Mouse (Mus musculus): ENCODE results near the gene H2al1e. TPM values are rescaled to one million over a fixed set of nuclear protein-coding genes. Genes with fewer than 3 reads are reported as not detected.
"Not testable (repeated sequence)": the region's sequence is repeated elsewhere in the genome, so short reads cannot be mapped to it uniquely, and the experiment has no call there.

H2al1e gene
- not detected for total RNA-seq (2021)
- long read RNA-seq, experiment 1: 0 reads
- long read RNA-seq, experiment 2: 0 reads

DNA sequence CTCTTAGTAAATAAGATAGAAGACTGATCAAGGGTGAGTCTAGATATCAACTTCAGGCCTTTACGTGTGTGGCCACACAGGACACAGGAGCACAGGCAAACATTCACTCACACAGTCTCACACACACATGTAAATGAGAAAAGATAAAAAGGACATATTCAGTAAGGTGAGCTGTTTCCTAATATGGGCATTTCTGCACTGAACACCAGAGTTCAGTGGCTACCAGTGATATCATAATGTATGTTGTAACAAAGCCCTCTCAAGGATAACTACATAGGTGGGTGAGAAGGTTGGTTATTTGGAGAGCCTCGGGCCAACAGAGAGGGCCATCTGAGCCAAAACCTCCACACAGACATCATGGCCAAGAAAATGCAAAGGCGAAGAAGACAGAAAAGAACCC lies at the start of gene H2al1e:
Gene H2al1e (plus strand): TSS at position 301 of the 400 bp plus-strand sequence.
- intact Hi-C loops (cut with DNase I; ENCODE audit: low total_unique reads); DNase-seq: not testable (repeated sequence)

DNA sequence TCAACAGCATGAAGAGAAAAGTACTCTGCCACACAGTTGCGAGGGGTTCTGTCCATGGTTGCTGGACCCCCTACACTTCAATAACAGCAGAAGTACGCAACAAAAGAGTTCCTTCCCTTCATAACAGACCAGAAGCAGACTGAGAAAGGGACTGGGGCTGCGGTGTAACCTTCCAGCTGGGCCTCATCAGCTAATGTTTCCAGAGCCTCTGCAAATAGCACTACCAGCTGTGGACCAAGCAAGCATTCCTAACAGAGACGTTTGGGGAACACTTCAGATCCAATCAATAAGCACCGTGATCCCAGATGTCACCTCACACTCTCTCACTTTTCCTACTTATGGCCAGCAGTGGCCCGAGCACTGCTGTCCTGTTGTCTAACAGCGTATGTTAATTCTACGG lies 46.8 kb upstream of the H2al1e start:
- intact Hi-C loops (cut with DNase I; ENCODE audit: low total_unique reads): no loop called here
- no peak for DNase-seq

- DNase-seq: peak; percentile 42
- intact Hi-C loops (cut with DNase I; ENCODE audit: low total_unique reads): no loop called here
Measured at GRCm38 (mm10) chrX:11267791-11268190, 43.9 kb upstream of the H2al1e start.

GRCm38 (mm10) chrX:11269074-11269473 lies 42.7 kb upstream of the H2al1e start:
- no peak for DNase-seq
- intact Hi-C loops (cut with DNase I; ENCODE audit: low total_unique reads): no loop called here

DNA sequence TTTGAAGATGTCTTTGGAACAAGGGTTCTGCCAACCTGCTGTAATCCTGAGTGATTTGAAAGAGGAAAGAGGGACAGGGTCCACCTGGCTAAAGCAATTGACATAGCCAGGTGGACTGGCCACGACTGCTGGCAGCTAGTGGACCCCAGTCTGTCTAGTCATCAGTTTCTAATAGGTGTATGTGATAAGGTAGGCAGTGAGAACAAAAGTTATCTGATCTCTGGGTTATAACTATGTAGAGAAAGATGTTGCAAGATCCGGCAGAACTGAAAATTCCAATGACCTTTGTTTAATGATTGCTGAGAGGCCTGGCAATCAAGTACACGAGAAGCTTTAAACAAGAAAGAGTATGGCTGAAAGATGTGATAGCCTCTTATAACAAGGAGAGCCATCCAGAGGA lies 38.5 kb upstream of the H2al1e start:
- DNase-seq: no peak
- intact Hi-C loops (cut with DNase I; ENCODE audit: low total_unique reads): no loop called here

DNA sequence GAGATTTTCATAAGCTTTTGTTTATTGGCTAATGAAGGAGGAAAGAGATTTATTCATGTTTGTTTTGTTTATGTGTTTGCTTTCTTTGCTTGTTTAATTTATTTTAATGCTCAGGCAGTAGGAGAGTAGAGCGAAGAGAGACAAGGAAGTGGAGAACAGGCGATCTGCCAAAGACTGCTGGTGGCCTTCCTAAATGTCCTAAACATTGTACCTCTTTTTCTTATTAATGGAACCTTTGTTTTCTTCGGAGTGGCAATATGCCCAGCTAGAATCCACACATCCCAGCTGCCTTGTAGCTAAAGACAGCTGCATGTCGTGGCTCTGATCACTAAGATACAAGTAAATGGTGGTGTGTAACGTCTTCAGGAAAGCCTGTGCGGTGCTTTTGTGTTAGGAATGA lies 34.7 kb upstream of the H2al1e start:
- intact Hi-C loops (cut with DNase I; ENCODE audit: low total_unique reads): no loop called here
- no peak for DNase-seq

DNA sequence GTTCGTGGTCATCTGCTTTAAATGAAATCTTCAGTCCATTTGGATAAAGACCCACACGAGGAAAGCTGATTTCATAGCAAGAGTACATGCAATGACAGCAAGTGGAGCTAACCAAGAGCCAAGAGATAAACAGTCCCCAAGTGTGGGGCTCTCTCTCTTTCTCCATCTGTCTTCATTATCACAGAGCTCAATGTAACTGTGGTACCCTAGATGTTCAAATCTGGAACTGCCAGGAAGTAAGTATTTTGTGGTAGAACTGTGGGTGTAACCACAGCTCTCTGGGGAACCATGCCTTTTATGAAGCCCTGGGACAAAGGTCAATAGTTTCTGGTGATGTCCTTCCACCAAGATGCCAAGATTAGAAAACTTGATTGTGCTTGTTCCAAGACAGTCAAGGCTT lies 31.0 kb upstream of the H2al1e start:
- intact Hi-C loops (cut with DNase I; ENCODE audit: low total_unique reads): no loop called here

DNA sequence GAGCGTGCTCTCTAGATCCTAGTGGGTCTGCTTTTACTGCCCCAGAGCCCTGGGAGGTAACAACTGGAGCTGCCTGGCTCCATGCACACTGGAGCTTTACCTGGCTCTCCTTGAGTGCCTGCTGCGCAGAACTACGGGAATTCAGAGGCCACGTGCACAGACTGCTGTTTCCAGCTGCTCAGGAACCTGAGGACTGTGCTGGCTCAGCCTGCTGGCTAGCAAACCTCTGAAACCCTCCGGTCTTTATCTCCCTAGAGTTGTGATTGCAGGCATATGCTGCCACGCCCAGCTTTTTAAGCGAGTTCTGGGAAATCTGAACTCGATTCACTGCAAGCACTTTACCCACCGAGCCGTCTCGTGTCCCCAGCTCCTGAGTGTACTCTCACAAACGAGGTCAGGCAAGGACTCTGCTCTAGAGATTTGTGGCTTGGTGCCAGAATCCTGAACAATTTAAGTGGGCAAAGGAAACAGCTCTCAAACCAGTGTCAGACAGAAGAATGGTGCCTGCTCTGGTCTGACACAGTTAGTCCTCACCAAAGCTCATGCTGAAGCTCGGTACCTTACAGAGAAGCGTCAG lies 23.3 kb upstream of the H2al1e start:
- peak; percentile 7 for DNase-seq
- intact Hi-C loops (cut with DNase I; ENCODE audit: low total_unique reads): no loop called here

More for the DNA sequence above, 31.0 kb upstream of the H2al1e start:
- DNase-seq: no peak

GRCm38 (mm10) chrX:11289244-11289643 lies 22.5 kb upstream of the H2al1e start:
- no peak for DNase-seq
- intact Hi-C loops (cut with DNase I; ENCODE audit: low total_unique reads): no loop called here

GRCm38 (mm10) chrX:11298957-11299356 lies 12.8 kb upstream of the H2al1e start, which contains the start of gene H2al1a:
TSS of gene H2al1a (plus strand) at chrX:11299257.
- intact Hi-C loops (cut with DNase I; ENCODE audit: low total_unique reads): not testable (repeated sequence)

DNA sequence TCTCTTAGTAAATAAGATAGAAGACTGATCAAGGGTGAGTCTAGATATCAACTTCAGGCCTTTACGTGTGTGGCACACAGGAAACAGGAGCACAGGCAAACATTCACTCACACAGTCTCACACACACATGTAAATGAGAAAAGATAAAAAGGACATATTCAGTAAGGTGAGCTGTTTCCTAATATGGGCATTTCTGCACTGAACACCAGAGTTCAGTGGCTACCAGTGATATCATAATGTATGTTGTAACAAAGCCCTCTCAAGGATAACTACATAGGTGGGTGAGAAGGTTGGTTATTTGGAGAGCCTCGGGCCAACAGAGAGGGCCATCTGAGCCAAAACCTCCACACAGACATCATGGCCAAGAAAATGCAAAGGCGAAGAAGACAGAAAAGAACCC lies 9.6 kb upstream of the H2al1e start, which contains the start of gene H2al1b:
Gene H2al1b (plus strand): TSS at position 301 of the 400 bp plus-strand sequence.
- DNase-seq; intact Hi-C loops (cut with DNase I; ENCODE audit: low total_unique reads): not testable (repeated sequence)

More at GRCm38 (mm10) chrX:11298957-11299356, 12.8 kb upstream of the H2al1e start, which contains the start of gene H2al1a:
- DNase-seq: not testable (repeated sequence)

DNA sequence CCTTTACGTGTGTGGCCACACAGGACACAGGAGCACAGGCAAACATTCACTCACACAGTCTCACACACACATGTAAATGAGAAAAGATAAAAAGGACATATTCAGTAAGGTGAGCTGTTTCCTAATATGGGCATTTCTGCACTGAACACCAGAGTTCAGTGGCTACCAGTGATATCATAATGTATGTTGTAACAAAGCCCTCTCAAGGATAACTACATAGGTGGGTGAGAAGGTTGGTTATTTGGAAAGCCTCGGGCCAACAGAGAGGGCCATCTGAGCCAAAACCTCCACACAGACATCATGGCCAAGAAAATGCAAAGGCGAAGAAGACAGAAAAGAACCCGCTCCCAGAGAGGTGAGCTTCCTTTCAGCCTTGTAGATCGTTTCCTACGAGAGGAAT lies 6.4 kb upstream of the H2al1e start, which contains the start of gene H2al1c:
Gene H2al1c (plus strand): TSS at position 301 of the 400 bp plus-strand sequence.
- DNase-seq: not testable (repeated sequence)

GRCm38 (mm10) chrX:11308524-11308923 lies 3.2 kb upstream of the H2al1e start, which contains the start of gene H2al1d:
TSS of gene H2al1d (plus strand) at chrX:11308824.
- intact Hi-C loops (cut with DNase I; ENCODE audit: low total_unique reads); DNase-seq: not testable (repeated sequence)

More for the DNA sequence above, 6.4 kb upstream of the H2al1e start, which contains the start of gene H2al1c:
- intact Hi-C loops (cut with DNase I; ENCODE audit: low total_unique reads): not testable (repeated sequence)

- intact Hi-C loops (cut with DNase I; ENCODE audit: low total_unique reads): not testable (repeated sequence)
Measured at GRCm38 (mm10) chrX:11314858-11315257, 3.1 kb downstream of the H2al1e start, which contains the start of gene H2al1f. TSS of gene H2al1f (plus strand) at chrX:11315158.

GRCm38 (mm10) chrX:11317956-11318355 lies 6.2 kb downstream of the H2al1e start, which contains the start of gene H2al1g:
TSS of gene H2al1g (plus strand) at chrX:11318256.
- intact Hi-C loops (cut with DNase I; ENCODE audit: low total_unique reads); DNase-seq: not testable (repeated sequence)

More at GRCm38 (mm10) chrX:11314858-11315257, 3.1 kb downstream of the H2al1e start, which contains the start of gene H2al1f:
- not testable (repeated sequence) for DNase-seq

GRCm38 (mm10) chrX:11321192-11321591 lies 9.5 kb downstream of the H2al1e start, which contains the start of gene H2al1h:
TSS of gene H2al1h (plus strand) at chrX:11321492.
- DNase-seq; intact Hi-C loops (cut with DNase I; ENCODE audit: low total_unique reads): not testable (repeated sequence)

- intact Hi-C loops (cut with DNase I; ENCODE audit: low total_unique reads); DNase-seq: not testable (repeated sequence)
Measured at GRCm38 (mm10) chrX:11324359-11324758, 12.6 kb downstream of the H2al1e start, which contains the start of gene H2al1i. TSS of gene H2al1i (plus strand) at chrX:11324659.

- DNase-seq; intact Hi-C loops (cut with DNase I; ENCODE audit: low total_unique reads): not testable (repeated sequence)
Measured at GRCm38 (mm10) chrX:11327522-11327921, 15.8 kb downstream of the H2al1e start, which contains the start of gene H2al1j. TSS of gene H2al1j (plus strand) at chrX:11327822.

DNA sequence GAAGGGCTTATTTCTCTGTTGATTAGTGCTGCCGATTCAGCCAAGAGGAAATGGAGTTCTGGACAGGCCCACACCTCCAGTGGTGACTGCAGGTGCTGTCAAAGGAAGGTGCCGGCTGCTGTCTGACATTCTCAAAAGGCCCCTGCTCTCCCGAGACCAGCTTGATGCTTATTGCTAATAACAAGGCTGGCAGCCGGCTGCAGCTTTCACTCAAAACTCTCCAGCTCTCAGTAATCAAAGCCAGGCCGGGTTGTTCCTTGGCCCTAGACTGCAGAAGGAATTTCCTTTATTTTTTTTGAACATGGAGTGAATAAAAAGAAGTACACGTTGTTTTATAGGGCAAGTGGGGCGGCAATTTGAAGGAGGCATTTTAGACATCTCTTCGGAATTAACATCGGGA lies 34.0 kb downstream of the H2al1e start:
- no peak for DNase-seq
- intact Hi-C loops (cut with DNase I; ENCODE audit: low total_unique reads): no loop called here

DNA sequence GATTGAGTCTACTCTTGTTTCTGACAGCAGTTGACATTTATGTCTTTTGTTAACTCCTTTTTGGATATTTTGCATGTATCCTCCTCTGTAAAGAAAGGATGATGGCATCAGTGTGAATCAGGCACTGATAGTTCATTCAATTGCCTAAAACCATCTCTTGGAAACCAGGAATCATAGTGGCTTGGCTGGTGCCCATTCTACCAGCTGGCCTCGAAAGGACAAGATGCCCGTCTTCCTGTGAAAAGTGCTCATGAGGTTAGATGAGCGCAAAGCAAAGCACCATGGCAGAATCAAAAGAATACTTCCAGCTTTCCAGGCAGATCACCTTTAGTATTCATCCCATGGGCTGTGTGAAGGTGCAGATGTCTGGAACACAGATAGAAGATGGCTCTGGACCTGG lies 35.0 kb downstream of the H2al1e start:
- DNase-seq: no peak
- intact Hi-C loops (cut with DNase I; ENCODE audit: low total_unique reads): no loop called here
